Mouse (Mus musculus): Measurements from ENCODE around the gene Ppp2r5a. TPM values are rescaled to one million over a fixed set of nuclear protein-coding genes. Genes with fewer than 3 reads are reported as not detected.

The Ppp2r5a gene
- 36.6 and 39.2 TPM in 2 replicates for total RNA-seq (2014; rRNA removed)
- polyA plus RNA-seq (2015; fragmentation: Nextera tagmentation; extraction: Ambion mirVana), result 10.1 and 11.5 TPM in 2 replicates

GRCm38 (mm10) chr1:191403074-191403473 lies at the start of gene Ppp2r5a:
Ppp2r5a (minus strand) TSS chr1:191403272.
- Histone ChIP-seq H3K36me3 (ENCODE audit: insufficient read depth) (no peaks in the 10 kb centered on the region), H3K9ac (no peak within 1 kb of the TSS), H3K27ac (ENCODE audit: low read depth, low read length) (no peak within 1 kb of the TSS), H3K4me2 (ENCODE audit: low read depth) (no peak within 1 kb of the TSS), H3K9me3 (ENCODE audit: low read length) (no peaks in the 10 kb centered on the region), H3K4me3 (ENCODE audit: low read depth, low read length) (no peak within 1 kb of the TSS), H3K27me3 (ENCODE audit: insufficient read depth, low read length) (no peaks in the 10 kb centered on the region), H3K4me1 (ENCODE audit: insufficient read depth) (no peaks in the 10 kb centered on the region)
- no peak for DNase-seq
- 58% methylated on average over 5 of the region's 5 CpGs for WGBS
- ATAC-seq, result no peak
- no peak for TF ChIP-seq CTCF (IDR thresholded peaks at IDR 0.05; ENCODE audit: low read depth)

GRCm38 (mm10) chr1:191450614-191451013 lies 47.5 kb upstream of the Ppp2r5a start:
- Histone ChIP-seq H3K4me1 (ENCODE audit: insufficient read depth) (no peaks in the 10 kb centered on the region), H3K36me3 (ENCODE audit: insufficient read depth) (no peaks in the 10 kb centered on the region), H3K27ac (ENCODE audit: low read depth, low read length) (no peak overlapping the region), H3K4me2 (ENCODE audit: low read depth) (no peak overlapping the region), H3K9me3 (ENCODE audit: low read length) (no peaks in the 10 kb centered on the region), H3K27me3 (ENCODE audit: insufficient read depth, low read length) (no peaks in the 10 kb centered on the region), H3K4me3 (ENCODE audit: low read depth, low read length) (no peak overlapping the region), H3K9ac (no peak overlapping the region)
- ATAC-seq (no peak), DNase-seq (no peak)
- TF ChIP-seq CTCF (IDR thresholded peaks at IDR 0.05; ENCODE audit: low read depth), result no peak
- WGBS, result 82% methylated on average over 5 of the region's 5 CpGs

DNA sequence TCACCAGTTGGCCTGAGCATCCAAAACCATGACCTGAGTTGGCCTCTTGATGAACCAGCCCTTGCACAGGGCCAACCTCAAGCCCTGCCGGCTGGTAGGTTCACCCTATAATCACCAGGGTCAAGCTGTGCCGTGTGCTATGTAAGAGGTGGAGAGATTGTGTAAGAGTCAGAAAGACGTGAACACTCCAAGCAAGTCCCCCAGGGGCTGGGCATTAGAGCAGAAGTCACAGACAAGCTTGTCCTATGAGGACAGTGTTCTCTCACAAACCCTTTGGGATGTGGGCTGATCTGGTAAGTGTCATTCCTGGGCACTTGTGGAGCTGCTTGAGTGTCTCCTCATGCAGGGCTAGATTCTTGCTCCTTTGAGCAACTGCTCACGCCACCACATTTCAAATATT lies 46.5 kb upstream of the Ppp2r5a start:
- DNase-seq (no peak), ATAC-seq (no peak)
- TF ChIP-seq CTCF (IDR thresholded peaks at IDR 0.05; ENCODE audit: low read depth), result no peak
- 90% methylated on average over 4 of the region's 4 CpGs for WGBS
- Histone ChIP-seq H3K4me3 (ENCODE audit: low read depth, low read length) (no peak overlapping the region), H3K36me3 (ENCODE audit: insufficient read depth) (no peaks in the 10 kb centered on the region), H3K4me1 (ENCODE audit: insufficient read depth) (no peaks in the 10 kb centered on the region), H3K9ac (no peak overlapping the region), H3K4me2 (ENCODE audit: low read depth) (no peak overlapping the region), H3K27ac (ENCODE audit: low read depth, low read length) (no peak overlapping the region), H3K9me3 (ENCODE audit: low read length) (no peaks in the 10 kb centered on the region), H3K27me3 (ENCODE audit: insufficient read depth, low read length) (no peaks in the 10 kb centered on the region)

DNA sequence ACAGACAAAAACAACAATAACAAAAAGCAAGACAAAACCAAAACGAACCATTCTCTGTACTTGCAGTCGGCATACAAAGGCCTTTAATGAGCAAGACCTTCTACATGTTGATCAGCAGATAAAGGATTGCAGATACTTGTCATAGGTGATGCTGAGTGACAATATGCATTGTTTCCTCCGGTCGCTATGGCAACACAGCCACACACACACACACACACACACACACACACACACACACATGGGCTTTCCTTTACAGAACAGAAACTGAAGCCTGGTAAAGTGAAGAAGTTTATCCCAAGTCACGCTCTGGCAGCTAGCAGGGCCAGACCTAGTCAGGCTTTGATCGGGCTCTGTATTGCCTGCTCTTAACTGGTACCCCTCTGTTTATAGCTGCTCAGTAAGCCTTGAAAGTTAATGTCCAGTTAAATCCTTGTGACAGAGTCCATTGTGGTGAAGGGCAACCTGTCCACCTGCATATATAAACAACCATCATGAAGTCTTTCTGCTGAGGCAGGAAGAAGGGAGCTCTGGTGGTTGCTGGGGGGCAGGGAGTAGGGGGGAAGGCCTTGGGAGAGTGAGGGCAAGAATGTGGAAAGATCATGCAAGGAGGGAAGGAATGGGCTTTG lies 44.4 kb upstream of the Ppp2r5a start:
- H3K4me3 ChIP-seq (ENCODE audit: low read depth, low read length), result no peak overlapping the region
- ATAC-seq (no peak), DNase-seq (no peak)
- no peak overlapping the region for H3K27ac ChIP-seq (ENCODE audit: low read depth, low read length)
- WGBS, result 76% methylated on average over 6 of the region's 6 CpGs
- no peaks in the 10 kb centered on the region for H3K36me3 ChIP-seq (ENCODE audit: insufficient read depth)
- no peak overlapping the region for H3K4me2 ChIP-seq (ENCODE audit: low read depth)
- no peak overlapping the region for H3K9ac ChIP-seq
- no peak for TF ChIP-seq CTCF (IDR thresholded peaks at IDR 0.05; ENCODE audit: low read depth)
- H3K4me1 ChIP-seq (ENCODE audit: insufficient read depth), result no peaks in the 10 kb centered on the region
- no peaks in the 10 kb centered on the region for H3K9me3 ChIP-seq (ENCODE audit: low read length)
- no peaks in the 10 kb centered on the region for H3K27me3 ChIP-seq (ENCODE audit: insufficient read depth, low read length)

GRCm38 (mm10) chr1:191446307-191446706 lies 43.2 kb upstream of the Ppp2r5a start:
- TF ChIP-seq CTCF (IDR thresholded peaks at IDR 0.05; ENCODE audit: low read depth), result no peak
- Histone ChIP-seq H3K4me3 (ENCODE audit: low read depth, low read length) (no peak overlapping the region), H3K9ac (no peak overlapping the region), H3K27me3 (ENCODE audit: insufficient read depth, low read length) (no peaks in the 10 kb centered on the region), H3K4me1 (ENCODE audit: insufficient read depth) (no peaks in the 10 kb centered on the region), H3K36me3 (ENCODE audit: insufficient read depth) (no peaks in the 10 kb centered on the region), H3K4me2 (ENCODE audit: low read depth) (no peak overlapping the region), H3K9me3 (ENCODE audit: low read length) (no peaks in the 10 kb centered on the region), H3K27ac (ENCODE audit: low read depth, low read length) (no peak overlapping the region)
- ATAC-seq (no peak), DNase-seq (no peak)
- WGBS, result 68% methylated on average over 5 of the region's 5 CpGs

DNA sequence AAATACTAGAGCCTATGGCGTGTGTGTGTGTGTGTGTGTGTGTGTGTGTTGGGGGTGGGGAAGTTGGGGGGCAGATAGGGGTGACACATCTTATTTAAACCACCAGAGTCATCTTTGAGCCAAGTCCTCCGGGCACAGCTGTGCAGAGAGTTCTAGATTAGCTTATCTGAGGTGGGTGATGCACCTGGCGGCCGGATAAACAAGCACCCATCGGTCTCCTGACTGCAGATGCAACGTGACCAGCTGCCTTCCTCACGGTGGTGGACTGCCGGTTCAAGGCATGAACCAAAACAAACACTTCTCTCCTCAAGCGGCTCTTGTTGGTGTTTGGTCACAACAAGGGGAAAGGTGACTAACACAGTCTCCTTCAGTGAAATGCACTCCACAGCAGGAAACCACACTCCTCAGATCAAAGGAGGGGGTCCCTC lies 42.8 kb upstream of the Ppp2r5a start:
- Histone ChIP-seq H3K9me3 (ENCODE audit: low read length) (no peaks in the 10 kb centered on the region), H3K4me3 (ENCODE audit: low read depth, low read length) (no peak overlapping the region), H3K4me1 (ENCODE audit: insufficient read depth) (no peaks in the 10 kb centered on the region), H3K9ac (no peak overlapping the region), H3K36me3 (ENCODE audit: insufficient read depth) (no peaks in the 10 kb centered on the region), H3K27ac (ENCODE audit: low read depth, low read length) (no peak overlapping the region), H3K4me2 (ENCODE audit: low read depth) (no peak overlapping the region), H3K27me3 (ENCODE audit: insufficient read depth, low read length) (no peaks in the 10 kb centered on the region)
- TF ChIP-seq CTCF (IDR thresholded peaks at IDR 0.05; ENCODE audit: low read depth), result no peak
- DNase-seq (no peak), ATAC-seq (no peak)
- WGBS, result 81% methylated on average over 9 of the region's 9 CpGs

GRCm38 (mm10) chr1:191445401-191445800 lies 42.3 kb upstream of the Ppp2r5a start:
- WGBS, result 92% methylated on average over 12 of the region's 12 CpGs

More at GRCm38 (mm10) chr1:191445401-191445800, 42.3 kb upstream of the Ppp2r5a start:
- H3K9me3 ChIP-seq (ENCODE audit: low read length), result no peaks in the 10 kb centered on the region
- no peak overlapping the region for H3K9ac ChIP-seq
- H3K27me3 ChIP-seq (ENCODE audit: insufficient read depth, low read length), result no peaks in the 10 kb centered on the region
- H3K4me3 ChIP-seq (ENCODE audit: low read depth, low read length), result no peak overlapping the region
- H3K27ac ChIP-seq (ENCODE audit: low read depth, low read length), result no peak overlapping the region
- H3K4me2 ChIP-seq (ENCODE audit: low read depth), result no peak overlapping the region
- ATAC-seq, result no peak
- no peak for DNase-seq
- H3K4me1 ChIP-seq (ENCODE audit: insufficient read depth), result no peaks in the 10 kb centered on the region
- no peaks in the 10 kb centered on the region for H3K36me3 ChIP-seq (ENCODE audit: insufficient read depth)
- TF ChIP-seq CTCF (IDR thresholded peaks at IDR 0.05; ENCODE audit: low read depth), result no peak
